Mouse (Mus musculus): ENCODE data around the gene Ifitm10.
"Not testable (repeated sequence)": the region's sequence is repeated elsewhere in the genome, so short reads cannot be mapped to it uniquely, and the experiment has no call there.

The Ifitm10 gene

GRCm38 (mm10) chr7:142322641-142323040, 50.9 kb downstream of the Ifitm10 start:
- CTCF ChIA-PET = no interaction called here

- CTCF ChIA-PET = not testable (repeated sequence)
Observed at GRCm38 (mm10) chr7:142321637-142322306, 51.8 kb downstream of the Ifitm10 start.

GRCm38 (mm10) chr7:142320906-142321305, 52.6 kb downstream of the Ifitm10 start:
- CTCF ChIA-PET = interaction anchor here (0.7 kb wide), 1 partner anchor 14 kb away, joined by 4 read pairs; no protein-coding TSS in a partner anchor

GRCm38 (mm10) chr7:142319124-142319523, 54.4 kb downstream of the Ifitm10 start:
- CTCF ChIA-PET = no interaction called here

GRCm38 (mm10) chr7:142317216-142317615, 56.3 kb downstream of the Ifitm10 start:
- CTCF ChIA-PET = interaction anchor here (0.6 to 0.9 kb wide), 2 partner anchors 13 to 263 kb away, joined by 3 read pairs; no protein-coding TSS in a partner anchor

GRCm38 (mm10) chr7:142316558-142316957, 57.0 kb downstream of the Ifitm10 start:
- CTCF ChIA-PET = interaction anchor here (0.9 kb wide), 1 partner anchor 263 kb away, joined by 3 read pairs; no protein-coding TSS in a partner anchor

GRCm38 (mm10) chr7:142314600-142315285, 58.8 kb downstream of the Ifitm10 start:
- CTCF ChIA-PET = no interaction called here

- CTCF ChIA-PET = interaction anchor here (0.6 kb wide), 1 partner anchor 11 kb away, joined by 3 read pairs; no protein-coding TSS in a partner anchor
Observed at GRCm38 (mm10) chr7:142303929-142304328, 69.6 kb downstream of the Ifitm10 start.

GRCm38 (mm10) chr7:142303249-142303648, 70.3 kb downstream of the Ifitm10 start, which contains the start of gene Krtap5-4:
Gene Krtap5-4, plus strand, starts transcription at chr7:142303549.
- CTCF ChIA-PET = no interaction called here

- CTCF ChIA-PET = not testable (repeated sequence)
Observed at GRCm38 (mm10) chr7:142297018-142297417, 76.5 kb downstream of the Ifitm10 start, which contains the start of gene Krtap5-1. Gene Krtap5-1, minus strand, starts transcription at chr7:142297118.

- CTCF ChIA-PET = not testable (repeated sequence)
Observed at GRCm38 (mm10) chr7:142296108-142296507, 77.4 kb downstream of the Ifitm10 start.

- CTCF ChIA-PET = no interaction called here
Observed at GRCm38 (mm10) chr7:142295418-142295817, 78.1 kb downstream of the Ifitm10 start.

- CTCF ChIA-PET = not testable (repeated sequence)
Observed at GRCm38 (mm10) chr7:142293851-142294250, 79.7 kb downstream of the Ifitm10 start.

- CTCF ChIA-PET = not testable (repeated sequence)
Observed at GRCm38 (mm10) chr7:142285910-142286612, 87.5 kb downstream of the Ifitm10 start.

- CTCF ChIA-PET = no interaction called here
Observed at GRCm38 (mm10) chr7:142285130-142285835, 88.3 kb downstream of the Ifitm10 start.

- CTCF ChIA-PET = no interaction called here
Observed at GRCm38 (mm10) chr7:142284615-142285080, 88.9 kb downstream of the Ifitm10 start.

GRCm38 (mm10) chr7:142284023-142284591, 89.4 kb downstream of the Ifitm10 start:
- CTCF ChIA-PET = interaction anchor here (0.6 kb wide), 1 partner anchor 102 kb away, joined by 3 read pairs; no protein-coding TSS in a partner anchor

GRCm38 (mm10) chr7:142282847-142283246, 90.7 kb downstream of the Ifitm10 start:
- CTCF ChIA-PET = interaction anchor here (0.7 kb wide), 1 partner anchor 12 kb away, joined by 3 read pairs; no protein-coding TSS in a partner anchor

GRCm38 (mm10) chr7:142279291-142279690, 94.3 kb downstream of the Ifitm10 start:
- CTCF ChIA-PET = not testable (repeated sequence)

- CTCF ChIA-PET = interaction anchor here (0.6 kb wide), 1 partner anchor 382 kb away, joined by 5 read pairs; no protein-coding TSS in a partner anchor
Observed at GRCm38 (mm10) chr7:142278183-142278582, 95.4 kb downstream of the Ifitm10 start.

Data from spleen, embryonic (tissue).